Mouse (Mus musculus): ENCODE results near the gene Socs2.

Gene Socs2

GRCm38 (mm10) chr10:95337589-95337988 is 79.4 kb downstream of the Socs2 start:
- no peak for DNase-seq

- no peak for DNase-seq
Measured at GRCm38 (mm10) chr10:95336781-95337544, 80.0 kb downstream of the Socs2 start.
